Mouse (Mus musculus) liver, embryonic 16.5 days (tissue): ENCODE data around the gene Ipmk. TPM values are rescaled to one million over a fixed set of nuclear protein-coding genes. Genes with fewer than 3 reads are reported as not detected.

Experiments used
- ATAC-seq: fragments of 200-750 bp; cut with Nextera tagmentation; 2 replicates; pipeline ENCODE4 v1.8.0; 2017; ENCODE audit warnings: low read depth, mild to moderate bottlenecking, moderate number of reproducible peaks, moderate library complexity
- H3K27ac ChIP-seq: fragments of 300-500 bp; sonication (generic); 2 replicates; pipeline ENCODE4 v1.5.1; 2014; ENCODE audit warnings: mild to moderate bottlenecking, low read length
- H3K27me3 ChIP-seq: fragments of 300-500 bp; sonication (generic); 2 replicates; pipeline ENCODE4 v1.6.1; 2014; ENCODE audit warnings: low read depth, low read length, mixed read lengths; ENCODE audit not compliant: control insufficient read depth, insufficient read depth
- H3K36me3 ChIP-seq: fragments of 300-500 bp; sonication (generic); 2 replicates; pipeline ENCODE4 v1.6.1; 2014; ENCODE audit warnings: mild to moderate bottlenecking; ENCODE audit not compliant: control insufficient read depth, insufficient read depth
- H3K4me1 ChIP-seq: fragments of 300-500 bp; sonication (generic); 2 replicates; pipeline ENCODE4 v1.6.1; 2014; ENCODE audit warnings: low read depth, low read length, mixed read lengths; ENCODE audit not compliant: control insufficient read depth
- H3K4me2 ChIP-seq: fragments of 300-500 bp; sonication (generic); 2 replicates; pipeline ENCODE4 v1.6.1; 2014; ENCODE audit warnings: low read depth, low read length, mixed read lengths
- H3K4me3 ChIP-seq: fragments of 300-500 bp; sonication (generic); 2 replicates; pipeline ENCODE4 v1.5.1; 2014; ENCODE audit warnings: low read depth, mild to moderate bottlenecking, low read length
- H3K9ac ChIP-seq: fragments of 300-500 bp; sonication (generic); 2 replicates; pipeline ENCODE4 v1.6.1; 2014; ENCODE audit warnings: low read depth, low read length
- H3K9me3 ChIP-seq: fragments of 300-500 bp; sonication (generic); replicated peaks from 2 replicates; pipeline ENCODE4 v1.6.1; 2016; ENCODE audit warnings: low read length; ENCODE audit not compliant: control insufficient read depth
- WGBS: fragments of 180-500 bp; shearing (Covaris S2); extraction: QIAGEN DNeasy Blood & Tissue Kit; methylation state at CpG from one replicate; pipeline ENCODE4 v1.1.7; 2014; ENCODE audit not compliant: insufficient replicate concordance; 5-methylcytosine and 5-hydroxymethylcytosine counted together
- polyA plus RNA-seq: library from polyadenylated mRNA; unstranded; fragments of >200 nt; fragmentation: Nextera tagmentation; extraction: Ambion mirVana; gene quantifications from 2 replicates; pipeline ENCODE4 v1.2.1, GENCODE M21; 2015

Ipmk gene
- polyA plus RNA-seq, 1 experiment from 2014 or later = 9.3 TPM

DNA sequence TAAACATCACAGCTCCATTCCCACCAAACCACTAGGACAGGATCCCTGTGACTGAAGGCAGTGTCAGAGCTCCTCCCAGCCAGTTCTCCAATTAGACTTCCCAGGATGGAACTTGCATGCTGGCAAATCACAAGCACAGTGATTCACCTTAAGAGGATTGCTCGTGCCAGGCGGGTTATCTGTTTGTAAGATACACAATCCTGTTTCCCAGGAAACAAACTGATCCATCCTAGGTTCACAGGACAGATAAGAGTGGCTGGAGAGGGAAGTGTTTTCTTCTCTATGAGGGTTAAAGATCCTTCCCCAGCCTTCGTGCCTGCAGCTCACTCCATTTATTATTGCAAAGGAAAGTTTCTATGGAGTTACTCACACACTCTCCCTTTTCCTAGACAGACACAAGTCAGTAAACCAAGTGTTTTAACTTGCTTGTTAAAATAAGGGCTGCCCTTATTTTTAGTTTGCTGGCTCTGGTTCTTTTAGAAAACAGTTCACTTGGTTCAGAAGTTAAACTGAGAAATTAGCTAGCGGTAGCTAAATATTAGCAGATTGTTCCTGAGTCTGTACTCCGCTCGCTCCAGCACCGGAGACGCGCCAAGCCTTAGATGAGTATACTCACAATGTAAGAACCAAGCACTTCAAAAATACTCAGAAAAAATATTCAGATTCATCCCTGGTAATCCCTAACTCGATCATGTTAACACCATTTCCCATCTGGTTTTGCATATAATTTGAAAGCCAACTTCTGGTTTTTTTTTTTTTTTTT, 51.0 kb downstream of the Ipmk start:
- no peak overlapping the region for H3K4me2 ChIP-seq
- no peak for ATAC-seq
- H3K9ac ChIP-seq = no peak overlapping the region
- H3K27me3 ChIP-seq = no peaks in the 10 kb centered on the region
- WGBS = 59% methylated on average over 10 of the region's 10 CpGs
- no peaks in the 10 kb centered on the region for H3K36me3 ChIP-seq
- H3K27ac ChIP-seq = no peak overlapping the region
- no peaks in the 10 kb centered on the region for H3K9me3 ChIP-seq
- no peaks in the 10 kb centered on the region for H3K4me1 ChIP-seq
- no peak overlapping the region for H3K4me3 ChIP-seq

GRCm38 (mm10) chr10:71399399-71399798, 51.8 kb downstream of the Ipmk start:
- Histone ChIP-seq H3K27me3 (no peaks in the 10 kb centered on the region), H3K36me3 (no peaks in the 10 kb centered on the region), H3K9me3 (no peaks in the 10 kb centered on the region), H3K4me3 (no peak overlapping the region), H3K4me2 (no peak overlapping the region), H3K4me1 (no peaks in the 10 kb centered on the region), H3K27ac (no peak overlapping the region), H3K9ac (no peak overlapping the region)
- 18% methylated on average over 8 of the region's 8 CpGs for WGBS
- no peak for ATAC-seq

DNA sequence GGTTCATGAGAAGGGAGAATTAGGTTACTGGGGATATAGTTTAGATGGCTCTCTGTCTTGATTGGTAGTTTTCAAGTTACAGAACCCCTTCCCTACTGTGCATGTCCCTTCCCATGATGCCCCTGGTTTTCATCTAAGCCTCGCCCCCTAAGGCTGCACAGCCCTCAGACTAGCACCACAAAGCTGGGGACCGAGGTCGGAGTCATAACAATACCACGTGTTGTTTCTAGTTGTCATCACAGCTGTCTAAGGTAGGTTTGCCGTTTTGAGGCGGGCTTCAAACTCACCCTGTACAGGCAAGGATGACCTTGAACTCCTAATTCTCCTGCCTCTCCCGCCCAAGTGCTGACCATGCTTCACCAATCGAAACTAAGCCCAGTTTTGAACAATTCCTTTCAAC, 52.4 kb downstream of the Ipmk start:
- WGBS = 55% methylated on average over 8 of the region's 8 CpGs

GRCm38 (mm10) chr10:71400818-71401646, 53.5 kb downstream of the Ipmk start:
- no peak for ATAC-seq
- no peak overlapping the region for H3K27ac ChIP-seq
- H3K4me3 ChIP-seq = no peak overlapping the region
- H3K27me3 ChIP-seq = no peaks in the 10 kb centered on the region
- H3K36me3 ChIP-seq = no peaks in the 10 kb centered on the region
- H3K4me1 ChIP-seq = no peaks in the 10 kb centered on the region
- no peak overlapping the region for H3K4me2 ChIP-seq
- no peak overlapping the region for H3K9ac ChIP-seq
- 57% methylated on average over 13 of the region's 13 CpGs for WGBS
- H3K9me3 ChIP-seq = no peaks in the 10 kb centered on the region

More for the DNA sequence above, 52.4 kb downstream of the Ipmk start:
- Histone ChIP-seq H3K9ac (no peak overlapping the region), H3K27ac (no peak overlapping the region), H3K27me3 (no peaks in the 10 kb centered on the region), H3K4me2 (no peak overlapping the region), H3K4me1 (no peaks in the 10 kb centered on the region), H3K9me3 (no peaks in the 10 kb centered on the region), H3K36me3 (no peaks in the 10 kb centered on the region), H3K4me3 (no peak overlapping the region)
- ATAC-seq = no peak

GRCm38 (mm10) chr10:71403638-71404037, 56.1 kb downstream of the Ipmk start:
- no peak overlapping the region for H3K27ac ChIP-seq
- no peak overlapping the region for H3K9ac ChIP-seq
- H3K27me3 ChIP-seq = no peaks in the 10 kb centered on the region
- no peaks in the 10 kb centered on the region for H3K9me3 ChIP-seq
- H3K4me1 ChIP-seq = no peaks in the 10 kb centered on the region
- no peak for ATAC-seq
- H3K36me3 ChIP-seq = no peaks in the 10 kb centered on the region
- H3K4me3 ChIP-seq = no peak overlapping the region
- WGBS = 45% methylated on average over 3 of the region's 3 CpGs
- H3K4me2 ChIP-seq = no peak overlapping the region

DNA sequence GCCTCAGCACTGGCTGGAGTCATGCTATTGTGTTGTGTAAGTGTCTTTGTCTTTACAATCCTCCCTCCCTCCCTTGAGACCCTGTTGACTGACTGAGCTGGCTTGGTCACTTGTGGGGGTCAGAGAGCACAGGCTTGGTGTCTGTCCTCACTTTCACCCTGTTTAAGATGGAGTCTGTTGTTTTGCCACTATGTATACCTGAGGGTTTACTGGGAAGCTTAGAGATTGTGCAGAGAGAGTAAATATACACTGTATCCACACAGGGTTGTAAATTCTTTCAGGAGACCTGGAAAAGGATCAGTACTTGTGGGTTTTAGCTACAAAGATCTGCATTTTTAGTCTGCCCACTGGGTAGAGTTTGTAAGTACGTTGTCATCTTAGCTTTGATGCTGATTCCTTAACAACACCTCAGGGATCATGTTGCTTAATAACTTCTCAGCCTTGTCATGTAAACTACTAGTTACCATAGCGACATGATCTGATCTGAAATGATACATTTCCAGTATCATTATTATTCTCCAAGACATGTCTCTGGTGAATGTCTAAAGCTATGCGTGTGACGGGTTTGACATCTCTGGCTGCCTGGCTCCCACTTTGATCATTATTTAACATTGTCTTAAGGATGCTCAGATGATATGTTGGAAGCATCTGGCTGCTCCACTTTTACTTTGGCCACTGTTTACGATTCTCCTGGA, 58.1 kb downstream of the Ipmk start:
- Histone ChIP-seq H3K36me3 (no peaks in the 10 kb centered on the region), H3K4me3 (no peak overlapping the region), H3K4me1 (no peaks in the 10 kb centered on the region), H3K9ac (no peak overlapping the region), H3K27me3 (no peaks in the 10 kb centered on the region), H3K4me2 (no peak overlapping the region), H3K9me3 (no peaks in the 10 kb centered on the region), H3K27ac (no peak overlapping the region)
- ATAC-seq = no peak
- 59% methylated on average over 5 of the region's 5 CpGs for WGBS

DNA sequence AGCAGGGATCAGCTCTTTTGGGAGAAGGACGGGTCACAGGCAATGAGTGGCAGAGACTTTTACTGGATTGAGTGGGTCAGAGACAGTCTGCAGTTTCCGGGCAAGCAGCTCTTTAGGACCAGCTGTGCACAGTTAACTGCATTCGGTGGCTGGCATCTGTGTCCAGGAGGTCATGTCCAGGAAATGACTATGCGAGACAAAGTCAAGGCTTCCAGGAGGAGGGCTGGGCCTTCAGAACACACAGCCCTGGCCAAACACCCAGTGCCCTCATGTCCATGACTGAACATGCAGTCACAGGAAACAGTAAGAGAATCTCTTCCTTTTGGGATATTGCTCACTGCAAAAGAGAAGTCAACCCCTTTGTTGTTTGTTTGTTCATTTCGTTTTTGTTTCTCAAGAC, 62.4 kb downstream of the Ipmk start:
- H3K4me2 ChIP-seq = no peak overlapping the region

DNA sequence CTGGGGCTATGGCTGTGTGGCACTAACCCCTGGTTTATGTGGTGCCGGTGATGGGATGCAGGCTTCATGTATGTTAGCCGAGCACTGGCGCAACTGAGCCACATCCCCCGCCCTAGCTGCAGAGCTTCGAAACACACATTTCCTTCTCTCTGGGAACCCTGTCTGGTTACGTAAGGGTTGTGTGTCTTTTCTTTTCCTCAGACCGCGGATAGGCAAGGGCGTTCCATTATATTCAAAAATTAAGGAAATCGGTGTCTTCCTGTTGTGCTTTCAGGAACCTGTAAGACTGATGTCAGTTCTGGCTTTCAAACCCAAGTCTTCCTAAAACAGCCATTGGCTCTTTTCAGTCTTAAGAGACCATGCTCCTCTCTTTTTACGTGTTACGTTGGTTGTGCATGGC, 65.8 kb downstream of the Ipmk start:
- Histone ChIP-seq H3K4me2 (no peak overlapping the region), H3K27me3 (no peaks in the 10 kb centered on the region), H3K27ac (no peak overlapping the region), H3K36me3 (no peaks in the 10 kb centered on the region), H3K4me3 (no peak overlapping the region), H3K9me3 (no peaks in the 10 kb centered on the region), H3K9ac (no peak overlapping the region), H3K4me1 (no peaks in the 10 kb centered on the region)
- no peak for ATAC-seq
- 55% methylated on average over 12 of the region's 12 CpGs for WGBS

More for the DNA sequence above, 62.4 kb downstream of the Ipmk start:
- Histone ChIP-seq H3K9me3 (no peaks in the 10 kb centered on the region), H3K4me1 (no peaks in the 10 kb centered on the region), H3K27ac (no peak overlapping the region), H3K9ac (no peak overlapping the region), H3K36me3 (no peaks in the 10 kb centered on the region), H3K4me3 (no peak overlapping the region), H3K27me3 (no peaks in the 10 kb centered on the region)
- ATAC-seq = no peak
- WGBS = 53% methylated on average over 5 of the region's 5 CpGs
